Mouse (Mus musculus): ENCODE results near the gene Ccsap.

Ccsap gene

GRCm38 (mm10) chr8:123859648-123860259, at the start of gene Ccsap:
TSS of gene Ccsap (minus strand) at chr8:123860209.
- no peak for DNase-seq (ENCODE audit: low read depth, low spot score)

- DNase-seq (ENCODE audit: low read depth, low spot score) = no peak
These were observed 47.6 kb upstream of the Ccsap start for GRCm38 (mm10) chr8:123907604-123908003.

GRCm38 (mm10) chr8:123902653-123903052, 42.6 kb upstream of the Ccsap start:
- DNase-seq (ENCODE audit: low read depth, low spot score) = no peak

- DNase-seq (ENCODE audit: low read depth, low spot score) = no peak
These were observed 39.4 kb upstream of the Ccsap start for GRCm38 (mm10) chr8:123899366-123899765.

- DNase-seq (ENCODE audit: low read depth, low spot score) = no peak
These were observed 38.6 kb upstream of the Ccsap start for GRCm38 (mm10) chr8:123898576-123898975.

- DNase-seq (ENCODE audit: low read depth, low spot score) = no peak
These were observed 36.8 kb upstream of the Ccsap start for GRCm38 (mm10) chr8:123896774-123897173.

GRCm38 (mm10) chr8:123896366-123896761, 36.4 kb upstream of the Ccsap start:
- DNase-seq (ENCODE audit: low read depth, low spot score) = no peak

GRCm38 (mm10) chr8:123895680-123896365, 35.8 kb upstream of the Ccsap start:
- no peak for DNase-seq (ENCODE audit: low read depth, low spot score)

GRCm38 (mm10) chr8:123895230-123895629, 35.2 kb upstream of the Ccsap start:
- DNase-seq (ENCODE audit: low read depth, low spot score) = no peak

GRCm38 (mm10) chr8:123894502-123895097, 34.6 kb upstream of the Ccsap start, which contains the start of gene Acta1:
TSS of gene Acta1 (minus strand) at chr8:123894751.
- no peak for DNase-seq (ENCODE audit: low read depth, low spot score)

GRCm38 (mm10) chr8:123893413-123893812, 33.4 kb upstream of the Ccsap start:
- DNase-seq (ENCODE audit: low read depth, low spot score) = no peak

GRCm38 (mm10) chr8:123892586-123893155, 32.7 kb upstream of the Ccsap start:
- DNase-seq (ENCODE audit: low read depth, low spot score) = no peak

GRCm38 (mm10) chr8:123891883-123892585, 32.0 kb upstream of the Ccsap start:
- peak; percentile 83 for DNase-seq (ENCODE audit: low read depth, low spot score)

- no peak for DNase-seq (ENCODE audit: low read depth, low spot score)
These were observed 31.3 kb upstream of the Ccsap start for GRCm38 (mm10) chr8:123891271-123891670.

- DNase-seq (ENCODE audit: low read depth, low spot score) = no peak
These were observed 29.8 kb upstream of the Ccsap start for GRCm38 (mm10) chr8:123889797-123890196.

GRCm38 (mm10) chr8:123887956-123888355, 27.9 kb upstream of the Ccsap start:
- no peak for DNase-seq (ENCODE audit: low read depth, low spot score)

GRCm38 (mm10) chr8:123887163-123887562, 27.2 kb upstream of the Ccsap start:
- DNase-seq (ENCODE audit: low read depth, low spot score) = no peak

- DNase-seq (ENCODE audit: low read depth, low spot score) = peak; percentile 96
These were observed 24.9 kb upstream of the Ccsap start for GRCm38 (mm10) chr8:123884721-123885565.

GRCm38 (mm10) chr8:123883094-123883493, 23.1 kb upstream of the Ccsap start:
- DNase-seq (ENCODE audit: low read depth, low spot score) = no peak

- DNase-seq (ENCODE audit: low read depth, low spot score) = no peak
These were observed 22.4 kb upstream of the Ccsap start for GRCm38 (mm10) chr8:123882412-123882811.

GRCm38 (mm10) chr8:123880821-123881350, 20.9 kb upstream of the Ccsap start:
- no peak for DNase-seq (ENCODE audit: low read depth, low spot score)

Measured in telencephalon, adult 2 months (tissue).